Mouse (Mus musculus): ENCODE results near the gene Cdhr1.

The Cdhr1 gene

DNA sequence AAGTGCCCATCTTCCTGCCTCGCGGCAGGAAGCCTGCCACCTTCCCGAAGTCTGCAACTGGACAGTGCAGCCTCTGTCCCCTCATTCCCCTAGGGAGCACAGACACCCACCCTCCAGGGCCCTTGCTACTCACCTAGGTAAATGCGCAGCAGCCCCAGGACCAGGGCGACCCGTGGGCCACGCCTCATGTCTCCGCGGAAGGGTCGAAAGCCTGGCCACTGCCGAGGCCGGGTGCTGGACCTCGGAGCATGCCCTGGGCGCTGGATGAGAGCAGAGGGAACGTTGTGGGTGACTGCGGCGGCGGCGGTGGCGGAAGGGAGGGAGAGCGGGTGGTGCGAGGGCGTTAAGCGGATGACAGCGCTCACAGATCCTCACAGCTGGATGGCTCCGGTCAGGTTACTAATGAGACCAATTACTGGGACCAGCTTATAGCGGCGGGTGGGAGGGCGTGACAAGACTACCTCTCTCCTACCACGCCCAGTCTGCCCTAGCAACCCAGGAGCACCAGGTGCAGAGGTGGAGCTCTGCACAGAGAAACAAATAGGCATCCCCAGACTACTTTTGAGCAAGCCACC lies at the start of gene Cdhr1:
Cdhr1 (minus strand) TSS at position 392 of the 575 bp plus-strand sequence.
- CTCF ChIA-PET: no interaction called here

DNA sequence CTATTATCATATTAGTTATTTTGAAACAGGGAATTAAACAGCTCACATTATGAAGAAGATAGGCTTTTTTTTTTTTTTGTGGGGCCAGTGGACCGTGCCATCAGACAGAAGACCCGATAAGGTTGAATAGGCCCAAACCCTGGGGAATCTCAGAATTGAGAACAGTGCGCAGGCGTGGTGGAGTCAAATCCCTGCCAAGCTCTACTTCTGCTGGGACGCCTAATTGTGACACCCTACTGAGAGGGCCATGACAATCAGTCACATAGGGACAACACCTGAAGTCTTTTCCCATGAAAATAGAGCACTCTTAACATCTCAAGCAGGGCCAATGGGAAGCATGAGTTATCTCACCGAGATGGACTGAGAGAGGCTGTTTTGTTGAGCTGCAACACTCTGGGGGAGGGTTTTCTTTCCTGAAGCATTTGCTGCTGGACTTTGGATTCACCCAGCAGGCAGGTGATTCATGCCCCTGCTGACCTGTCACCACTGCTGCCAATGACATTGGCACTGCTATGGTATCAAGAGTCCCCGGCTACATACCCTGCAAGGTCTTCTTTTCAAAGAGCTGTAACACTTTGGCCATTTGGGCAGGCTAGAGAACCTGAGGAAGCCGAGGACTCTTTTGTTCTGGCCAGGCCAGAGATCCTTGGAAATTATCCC lies 41.0 kb upstream of the Cdhr1 start:
- CTCF ChIA-PET: no interaction called here

DNA sequence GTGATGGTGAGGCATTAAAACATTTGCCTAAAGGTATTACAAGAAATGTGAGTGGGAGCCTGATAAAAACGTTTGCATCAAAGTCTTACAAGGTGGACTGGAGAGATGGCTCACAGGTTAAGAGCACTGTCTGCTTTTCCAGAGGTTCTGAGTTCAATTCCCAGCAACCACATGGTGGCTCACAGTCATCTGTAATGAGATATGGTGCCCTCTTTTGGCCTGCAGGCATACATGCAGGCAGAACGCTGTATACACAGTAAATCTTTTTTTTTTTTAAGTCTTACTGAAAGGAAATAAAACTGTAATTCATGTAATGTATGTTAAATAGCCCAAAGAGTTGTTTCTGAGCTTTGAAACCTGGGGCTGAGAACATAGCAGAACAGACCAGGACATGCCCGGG lies 39.4 kb upstream of the Cdhr1 start:
- CTCF ChIA-PET: interaction anchor here (0.7 kb wide), 1 partner anchor 228 kb away, joined by 4 read pairs; no protein-coding TSS in a partner anchor

DNA sequence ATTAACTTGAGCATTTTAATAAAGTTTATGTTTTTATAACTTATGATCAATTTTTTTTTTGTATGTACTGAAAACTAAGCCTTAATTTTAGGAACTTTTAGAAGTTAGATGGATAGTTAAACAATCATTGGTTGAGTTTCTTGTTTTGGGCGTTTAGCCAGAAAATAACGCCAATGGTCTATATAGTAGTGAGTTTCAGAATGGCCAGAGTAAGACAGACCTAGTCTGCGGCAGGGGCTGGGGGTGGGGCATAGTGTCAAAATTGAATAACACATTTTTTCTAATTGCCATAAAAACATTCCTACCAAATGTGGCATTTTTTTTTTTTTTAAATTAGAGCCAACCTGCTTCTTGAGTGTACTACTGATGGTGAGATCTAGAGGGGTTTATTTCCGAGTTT lies 38.0 kb upstream of the Cdhr1 start:
- CTCF ChIA-PET: no interaction called here

DNA sequence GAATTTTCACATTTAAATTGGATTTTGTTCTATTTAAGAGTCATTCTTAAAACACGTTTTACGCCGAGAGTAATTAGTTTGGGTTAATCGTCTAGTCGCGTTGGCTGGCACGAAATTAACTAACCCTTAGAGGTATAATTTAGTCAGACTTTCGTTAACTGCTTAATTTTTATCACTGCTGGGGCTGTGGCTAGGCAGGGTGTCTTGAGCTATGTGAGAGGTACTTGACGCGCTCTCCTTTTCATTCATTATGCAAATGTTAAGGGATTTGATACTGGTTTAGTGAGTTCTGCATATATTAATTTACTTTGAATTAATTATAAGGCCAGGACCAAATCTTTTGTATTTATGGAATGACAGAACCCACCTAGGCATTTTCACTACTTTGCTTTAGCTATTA lies 37.5 kb upstream of the Cdhr1 start:
- CTCF ChIA-PET: no interaction called here

DNA sequence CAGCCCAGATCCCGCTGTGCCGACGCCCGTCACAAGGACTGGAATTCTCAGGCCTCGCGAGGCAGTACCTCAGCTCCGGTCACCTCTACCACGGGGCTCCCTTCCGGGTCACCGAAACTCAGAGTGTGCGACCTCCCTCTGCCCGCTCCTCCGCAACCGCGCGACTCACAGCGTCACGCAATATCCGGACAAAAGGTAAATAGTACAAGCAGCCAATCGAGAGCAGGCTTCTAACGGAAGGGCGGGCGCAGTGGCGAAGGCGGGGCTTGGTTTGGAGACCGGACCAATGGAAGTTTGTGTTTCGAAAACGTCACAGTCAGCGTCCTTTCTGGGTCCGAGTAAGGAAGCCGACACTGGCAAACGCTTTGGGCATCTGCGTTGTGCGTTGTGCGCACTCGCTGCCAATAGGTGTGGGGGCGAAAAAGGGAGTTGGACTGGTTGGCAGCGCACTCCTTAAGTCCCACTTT lies 37.0 kb upstream of the Cdhr1 start, which contains the start of gene Ghitm:
Ghitm (minus strand) TSS at position 146 of the 467 bp plus-strand sequence.
- CTCF ChIA-PET: no interaction called here

DNA sequence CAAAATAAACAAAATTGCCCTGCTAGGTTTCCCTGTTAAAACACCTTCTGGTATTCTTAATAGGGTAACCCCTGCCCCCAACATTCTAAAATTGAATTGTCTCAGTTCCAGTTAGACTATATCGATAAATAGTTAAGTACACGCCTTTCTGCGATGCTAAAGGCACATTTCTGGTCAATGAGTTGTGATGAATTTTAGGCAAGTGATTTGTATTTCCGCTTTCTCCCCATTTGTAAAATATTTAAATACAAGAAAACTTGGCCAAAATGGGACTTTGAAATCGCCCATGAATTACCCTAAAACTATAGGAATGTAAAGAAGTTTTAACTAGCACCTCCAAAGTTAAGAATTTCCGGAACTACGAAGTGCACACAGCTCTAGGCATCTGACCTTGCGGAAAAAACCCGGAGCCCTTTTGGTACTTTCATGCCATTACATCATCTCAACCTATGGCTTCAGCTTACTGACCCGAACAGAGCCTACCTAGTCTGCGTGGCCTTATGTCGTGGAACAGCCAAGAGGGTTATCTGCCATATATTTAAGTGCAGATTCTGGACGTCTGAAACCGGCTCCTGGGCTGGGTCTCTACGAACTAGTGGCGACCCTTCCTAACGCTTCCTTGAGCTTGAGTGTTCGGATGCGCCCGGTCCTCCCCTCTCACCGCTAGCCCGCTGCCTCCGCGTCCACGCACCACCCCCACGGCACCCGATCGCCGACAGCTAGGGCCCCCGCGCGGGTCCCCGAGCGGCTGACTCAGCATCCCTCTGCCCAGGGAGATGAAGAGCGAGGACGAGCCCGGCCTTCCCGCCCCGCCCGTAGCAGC lies 36.4 kb upstream of the Cdhr1 start:
- CTCF ChIA-PET: no interaction called here

DNA sequence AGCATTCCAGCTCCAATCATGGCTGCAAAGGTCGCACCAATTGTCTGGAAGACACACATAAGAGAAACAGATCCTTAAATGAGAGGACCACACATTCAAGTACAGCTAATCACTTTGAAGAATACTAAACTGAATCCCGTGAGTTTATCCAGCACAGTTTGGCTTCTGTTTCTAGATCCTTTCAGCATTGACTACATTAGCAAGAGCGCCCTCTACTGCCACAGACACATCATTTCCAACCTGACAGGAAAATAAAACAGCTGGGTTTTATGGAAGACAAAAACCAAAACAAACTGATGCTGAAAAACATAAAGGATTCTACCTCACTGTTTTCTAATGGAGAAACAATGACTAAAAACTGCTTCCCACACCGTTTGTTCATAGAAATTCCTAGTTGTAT lies 29.5 kb upstream of the Cdhr1 start:
- CTCF ChIA-PET: no interaction called here

DNA sequence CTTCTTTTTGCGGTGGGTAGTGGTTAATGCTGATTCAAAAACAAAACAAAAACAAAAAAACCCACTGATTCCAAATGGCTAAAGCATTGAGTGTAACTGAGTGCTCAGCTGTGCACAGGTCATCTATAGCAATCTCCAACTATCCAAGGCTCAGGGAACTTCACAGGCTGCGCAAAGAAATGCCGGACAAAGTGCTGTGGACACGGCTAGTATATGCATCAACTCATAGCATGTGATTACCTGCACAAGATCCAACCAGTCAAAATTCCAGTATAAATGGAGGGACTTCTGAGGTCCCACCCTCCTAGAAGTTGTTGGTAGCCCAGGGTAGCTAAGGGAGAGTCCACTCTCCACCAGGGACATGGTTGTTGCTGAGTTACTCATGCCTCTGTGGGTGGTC lies 21.1 kb upstream of the Cdhr1 start:
- CTCF ChIA-PET: no interaction called here

DNA sequence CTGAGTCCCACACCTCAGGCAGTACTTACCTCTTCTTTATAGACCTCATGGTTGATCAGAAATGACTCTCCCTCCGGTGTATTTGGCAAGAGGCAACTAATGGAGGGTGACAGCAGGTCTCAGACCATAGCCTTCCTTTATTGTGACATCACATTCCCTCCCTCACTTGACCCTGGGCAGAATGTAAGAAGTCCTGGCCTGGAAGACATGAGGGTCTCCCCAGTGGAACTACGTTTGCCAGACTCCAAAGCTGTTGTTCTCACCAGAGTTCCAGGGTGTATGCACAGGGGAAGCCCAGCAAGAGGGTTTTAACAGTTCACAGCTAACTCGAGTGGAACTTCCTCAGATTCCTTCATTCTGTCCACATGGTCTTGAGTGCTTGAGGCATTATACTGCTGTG lies 15.8 kb upstream of the Cdhr1 start, which contains the start of gene 2610528A11Rik:
2610528A11Rik (minus strand) TSS at position 101 of the 400 bp plus-strand sequence.
- CTCF ChIA-PET: no interaction called here

DNA sequence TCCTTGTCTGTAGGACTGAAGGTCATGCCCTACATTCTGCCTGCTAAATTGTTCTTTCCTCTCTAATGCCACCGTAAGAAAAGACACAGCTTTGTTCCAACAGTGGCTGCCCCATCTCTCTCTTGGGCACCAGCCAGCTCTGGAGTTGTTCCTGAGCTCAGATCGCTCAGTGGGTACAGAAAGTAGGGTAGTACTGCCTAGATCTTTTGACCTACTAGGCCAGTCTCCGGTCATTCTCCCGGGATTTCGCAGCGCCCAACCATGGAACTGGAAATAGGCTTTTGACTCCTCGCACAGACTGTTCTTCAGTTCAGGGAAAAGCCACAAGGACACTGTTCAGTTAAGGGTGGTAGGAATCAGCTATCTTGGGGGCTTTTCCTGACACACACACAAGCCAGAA lies 14.8 kb upstream of the Cdhr1 start:
- CTCF ChIA-PET: no interaction called here

DNA sequence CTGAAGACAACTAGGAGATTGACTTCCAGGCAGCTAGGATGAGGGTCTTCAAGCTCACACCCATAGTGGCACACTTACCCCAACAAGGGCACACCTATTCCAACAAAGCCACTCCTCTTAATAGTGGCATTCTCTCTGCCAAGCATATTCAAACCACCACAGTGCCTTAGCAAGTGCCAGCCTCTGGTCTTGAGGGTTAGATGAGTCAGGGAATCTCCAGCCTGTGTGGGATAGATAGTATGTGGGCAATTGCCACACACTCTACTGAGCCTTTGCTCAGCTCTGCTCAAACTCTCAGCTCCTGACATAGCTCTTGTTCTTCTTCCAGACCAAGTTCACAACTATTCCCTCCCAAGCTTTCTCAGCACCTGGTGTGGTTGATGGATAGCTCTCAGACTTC lies 13.2 kb upstream of the Cdhr1 start:
- CTCF ChIA-PET: no interaction called here

DNA sequence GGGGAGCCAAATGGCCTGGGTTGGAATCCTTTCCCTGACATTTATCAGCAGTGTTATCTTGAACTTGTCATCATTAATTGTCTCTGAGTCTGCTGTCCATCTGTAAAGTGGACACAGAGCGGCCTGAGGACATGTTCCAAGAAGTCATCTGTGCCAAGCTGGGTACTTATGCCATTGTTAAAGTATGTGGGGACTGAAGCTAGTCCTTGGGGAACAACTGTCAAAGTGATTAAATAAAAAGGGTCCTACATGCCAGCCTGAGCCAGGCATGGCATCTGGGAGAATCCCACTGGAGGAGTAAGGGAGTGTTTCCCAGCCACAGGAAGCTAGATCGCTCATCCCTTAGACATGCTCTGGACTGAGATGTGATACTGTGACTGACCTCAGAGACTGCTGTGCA lies 12.3 kb upstream of the Cdhr1 start:
- CTCF ChIA-PET: no interaction called here

DNA sequence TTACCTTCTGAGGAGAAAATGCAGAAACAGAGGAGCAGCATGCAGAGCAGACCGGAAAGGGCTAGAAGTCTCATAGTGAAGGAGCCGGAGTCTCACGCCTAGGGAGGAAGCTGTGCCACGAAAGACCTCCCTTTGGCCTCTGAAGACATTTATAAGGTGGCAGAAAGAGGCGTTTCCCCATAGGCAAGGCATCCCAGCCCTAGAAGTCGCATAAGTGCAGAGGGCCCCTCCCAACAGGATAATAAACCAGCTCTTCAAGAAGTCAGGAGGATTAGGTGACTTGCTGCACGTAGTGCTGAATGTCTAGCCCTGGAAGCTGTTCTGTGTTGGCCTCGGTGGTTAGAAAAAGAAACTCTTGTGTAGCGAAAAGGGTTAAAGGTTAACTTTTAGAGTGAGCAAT lies 11.8 kb upstream of the Cdhr1 start:
- CTCF ChIA-PET: no interaction called here

DNA sequence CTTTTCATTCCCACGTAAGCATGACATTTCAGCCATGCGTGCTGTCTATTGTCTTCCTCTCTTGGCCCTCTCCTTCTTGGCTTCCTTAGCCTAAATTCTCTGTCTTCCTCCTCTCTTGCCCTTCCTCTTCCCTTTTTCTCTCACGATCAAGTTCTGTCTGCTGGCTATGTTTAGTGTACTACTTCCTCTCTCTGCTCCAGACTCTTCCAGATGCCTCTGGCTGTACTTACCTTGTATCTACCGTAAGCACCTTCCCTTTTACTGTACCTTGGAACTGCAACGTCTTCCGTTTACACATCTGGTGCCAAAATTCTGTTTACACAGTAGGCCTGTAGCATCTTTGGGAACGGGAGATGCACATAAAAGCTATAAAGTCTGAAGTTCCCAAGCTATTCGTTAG lies 11.3 kb upstream of the Cdhr1 start:
- CTCF ChIA-PET: no interaction called here

DNA sequence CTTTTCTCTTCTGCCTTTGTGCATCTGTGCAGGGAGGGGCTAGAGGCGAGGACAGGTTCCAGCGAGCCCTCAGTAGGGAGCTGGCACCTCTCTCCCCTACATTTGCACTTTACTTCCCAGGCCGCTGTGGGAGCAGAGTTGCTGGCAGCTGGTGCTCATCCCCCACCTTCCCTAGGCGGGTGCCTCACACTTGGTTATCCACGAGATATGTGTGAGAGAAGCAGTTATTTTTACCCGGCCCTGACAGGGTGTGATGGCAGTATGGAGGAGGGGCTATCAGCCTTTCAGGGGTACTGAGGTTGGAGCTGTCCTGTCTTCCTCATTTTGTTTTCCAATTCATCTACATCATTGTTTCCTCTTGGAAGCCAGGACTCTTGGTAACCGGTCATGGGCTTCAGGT lies 7.7 kb upstream of the Cdhr1 start:
- CTCF ChIA-PET: no interaction called here

DNA sequence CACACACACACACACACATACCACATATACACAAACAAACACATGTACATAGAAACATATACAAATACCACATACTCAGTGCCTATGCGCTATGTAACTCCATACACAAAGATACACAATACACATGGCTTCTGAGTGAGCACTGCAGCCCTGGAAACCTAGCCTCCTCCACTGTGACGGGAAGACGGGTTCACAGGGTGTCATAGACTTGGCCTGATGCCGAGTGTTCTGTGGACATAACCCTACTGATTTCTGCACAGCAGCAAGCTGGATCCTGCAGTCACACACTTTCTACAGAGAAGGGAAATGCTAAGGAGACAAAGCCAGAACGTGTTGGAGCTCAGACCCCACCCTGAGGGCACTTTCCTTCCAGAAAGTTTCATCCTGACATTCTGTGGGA lies 6.6 kb upstream of the Cdhr1 start:
- CTCF ChIA-PET: no interaction called here

DNA sequence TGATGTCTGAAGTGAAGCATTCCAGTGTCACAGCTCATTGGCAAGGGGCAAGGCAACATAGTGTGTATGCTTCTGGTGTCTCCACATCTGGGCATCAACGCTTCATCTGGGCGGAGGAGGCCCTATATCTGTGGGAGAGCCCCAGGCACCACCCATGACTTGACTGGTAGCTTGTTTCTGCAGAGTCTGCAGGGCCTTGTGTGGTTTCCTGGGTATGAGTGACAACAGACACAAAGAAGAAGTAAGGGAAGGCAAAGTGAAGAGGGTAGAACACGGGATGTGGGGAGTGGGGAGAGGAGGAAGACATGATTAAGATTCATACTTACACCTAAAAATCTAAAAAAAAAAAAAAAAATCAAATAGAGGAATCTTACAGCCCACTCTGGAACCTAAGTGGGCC lies 4.3 kb upstream of the Cdhr1 start:
- CTCF ChIA-PET: no interaction called here

DNA sequence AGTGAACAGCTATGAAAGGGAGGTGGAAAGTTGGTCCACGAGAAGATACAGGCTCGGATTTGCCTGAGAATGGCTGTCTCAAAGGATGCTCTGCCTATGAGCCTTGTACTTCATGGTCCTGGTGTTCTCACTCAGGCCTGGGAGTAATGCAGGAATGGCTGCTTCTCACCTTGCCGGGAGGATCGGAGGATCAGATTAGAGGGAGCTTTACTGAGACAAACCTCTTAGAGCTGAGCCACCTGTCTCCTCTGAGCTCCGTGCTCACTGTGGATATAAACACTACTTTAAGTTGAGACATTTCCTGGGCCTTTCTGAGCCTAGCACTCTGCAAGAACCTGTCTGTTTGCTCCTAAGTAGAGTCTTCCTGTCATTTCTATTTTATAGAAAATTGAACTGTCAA lies 3.4 kb upstream of the Cdhr1 start:
- CTCF ChIA-PET: no interaction called here

DNA sequence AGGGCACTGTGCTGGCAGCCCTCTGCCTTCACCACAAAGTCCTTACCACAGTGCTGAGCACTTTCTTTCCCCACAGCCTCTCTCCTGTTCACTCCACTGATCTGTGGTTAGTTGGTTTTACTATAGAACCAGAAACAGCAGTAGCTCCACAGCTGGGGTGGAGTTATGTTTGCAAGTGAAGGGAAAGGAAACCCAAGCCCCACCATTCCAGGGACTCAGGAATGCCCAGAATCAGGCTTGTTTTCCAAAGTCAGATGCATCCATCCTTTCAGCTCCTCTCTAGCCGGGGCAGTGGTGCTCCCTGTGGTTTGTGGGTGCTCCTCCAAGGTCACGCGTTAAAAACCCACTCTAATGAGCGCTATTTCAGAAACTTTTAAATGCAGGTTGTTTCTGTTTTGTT lies 2.6 kb downstream of the Cdhr1 start:
- CTCF ChIA-PET: no interaction called here

DNA sequence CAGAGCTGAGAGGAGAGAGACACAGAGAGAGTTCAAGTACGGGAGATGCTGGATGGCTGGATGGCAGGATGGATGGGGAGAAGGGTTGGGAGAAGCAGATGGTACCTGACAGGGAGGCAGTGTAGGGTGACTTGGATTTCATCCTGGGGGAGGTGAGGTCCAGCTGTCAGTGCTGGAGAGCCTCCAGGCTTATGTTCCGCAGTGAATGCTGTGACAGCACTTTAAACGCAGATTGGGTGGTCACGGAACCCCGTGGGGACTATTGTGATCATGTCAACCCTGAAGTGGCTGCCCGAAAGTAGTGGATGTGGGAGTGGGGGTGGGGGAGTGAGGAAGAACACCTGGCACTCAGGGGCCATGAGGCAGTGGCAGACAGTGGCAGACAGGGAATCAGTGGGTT lies 3.7 kb downstream of the Cdhr1 start:
- CTCF ChIA-PET: no interaction called here

DNA sequence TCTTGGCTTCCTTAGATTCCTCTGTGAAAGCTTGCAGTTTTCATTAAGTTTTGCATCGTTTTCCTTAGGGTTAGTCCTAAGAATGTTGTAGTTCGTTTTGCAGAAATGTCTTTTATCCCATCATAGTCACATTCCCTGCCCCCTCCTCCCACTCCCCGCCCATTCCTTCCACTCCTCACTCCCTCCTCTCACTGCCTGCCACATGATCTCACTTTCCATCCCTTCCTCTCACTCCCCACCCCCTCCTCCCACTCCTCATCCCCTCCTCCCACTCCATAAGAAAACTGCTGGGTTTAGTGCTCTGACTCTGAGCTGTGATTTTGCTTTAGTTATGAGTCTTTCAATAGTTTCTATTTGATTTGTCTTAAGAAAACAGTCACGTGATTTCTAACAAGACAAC lies 14.4 kb downstream of the Cdhr1 start:
- CTCF ChIA-PET: no interaction called here

DNA sequence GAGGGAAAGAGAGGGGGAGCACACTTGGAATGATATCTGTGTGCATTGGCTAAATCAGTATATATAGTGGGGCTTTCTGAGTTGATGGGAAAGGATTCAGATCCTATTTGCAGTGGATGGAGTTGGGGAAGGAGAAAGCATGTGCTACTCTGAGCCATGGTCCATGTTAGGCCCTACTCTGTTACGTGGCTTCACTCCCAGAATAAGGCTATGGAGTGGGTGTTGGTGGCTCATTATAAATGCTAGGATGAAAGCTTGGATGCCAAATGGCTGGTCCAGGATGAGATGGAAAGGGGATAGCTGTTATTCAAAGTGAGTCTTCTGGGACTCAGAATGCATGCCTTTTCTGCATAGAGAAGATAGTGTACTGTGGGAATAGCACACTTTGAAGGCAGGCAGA lies 17.4 kb downstream of the Cdhr1 start:
- CTCF ChIA-PET: no interaction called here
